Mouse (Mus musculus) kidney, postnatal 0 days (tissue): Measurements from ENCODE around the gene Ptgs2. TPM values are rescaled to one million over a fixed set of nuclear protein-coding genes. Genes with fewer than 3 reads are reported as not detected.

Experiments
- ATAC-seq: fragments of 200-750 bp; cut with Nextera tagmentation; replicated peaks from 2 replicates; pipeline ENCODE4 v1.8.0; 2017; ENCODE audit warnings: low read depth, moderate number of reproducible peaks, moderate TSS enrichment, moderate library complexity; ENCODE audit not compliant: low FRiP score
- DNase-seq: peaks from one replicate; pipeline ENCODE4 v3.0.0-alpha.2; 2016; ENCODE audit warnings: low spot score
- H3K27ac ChIP-seq: fragments of 300-500 bp; sonication (generic); 2 replicates; pipeline ENCODE4 v1.5.1; 2014; ENCODE audit warnings: mild to moderate bottlenecking
- H3K27me3 ChIP-seq: fragments of 300-500 bp; sonication (generic); 2 replicates; pipeline ENCODE4 v1.6.1; 2014; ENCODE audit warnings: low read length, mixed read lengths; ENCODE audit not compliant: insufficient read depth
- H3K36me3 ChIP-seq: fragments of 300-500 bp; sonication (generic); 2 replicates; pipeline ENCODE4 v1.6.1; 2014; ENCODE audit warnings: low read length, mixed read lengths; ENCODE audit not compliant: insufficient read depth
- H3K4me1 ChIP-seq: fragments of 300-500 bp; sonication (generic); replicated peaks from 2 replicates; pipeline ENCODE4 v1.6.1; 2014; ENCODE audit warnings: antibody characterized with exemption, low read length, mixed read lengths; ENCODE audit not compliant: insufficient read depth
- H3K4me2 ChIP-seq: fragments of 300-500 bp; sonication (generic); 2 replicates; pipeline ENCODE4 v1.6.1; 2014; ENCODE audit warnings: mild to moderate bottlenecking, low read length, moderate library complexity, mixed read lengths
- H3K4me3 ChIP-seq: fragments of 300-500 bp; sonication (generic); replicated peaks from 2 replicates; pipeline ENCODE4 v1.5.1; 2014; ENCODE audit warnings: low read depth, low read length
- H3K9ac ChIP-seq: fragments of 300-500 bp; sonication (generic); 2 replicates; pipeline ENCODE4 v1.6.1; 2014; ENCODE audit warnings: low read depth, low read length
- H3K9me3 ChIP-seq: fragments of 300-500 bp; sonication (generic); replicated peaks from 2 replicates; pipeline ENCODE4 v1.6.1; 2016; ENCODE audit warnings: low read length, inconsistent platforms, mixed read lengths
- CTCF ChIP-seq: IDR thresholded peaks from 2 replicates; pipeline ENCODE4 v1.5.1; 2016; ENCODE audit warnings: antibody characterized with exemption, low read depth, mild to moderate bottlenecking, moderate library complexity
- WGBS: fragments of 180-500 bp; shearing (Covaris S2); extraction: QIAGEN DNeasy Blood & Tissue Kit; methylation state at CpG from one replicate; pipeline ENCODE4 v1.1.7; 2014; 5-methylcytosine and 5-hydroxymethylcytosine counted together
- polyA plus RNA-seq: library from polyadenylated mRNA; unstranded; fragments of >200 nt; fragmentation: Nextera tagmentation; extraction: Ambion mirVana; gene quantifications from 2 replicates; pipeline ENCODE4 v1.2.1, GENCODE M21; 2015

Gene Ptgs2
- polyA plus RNA-seq = 1.5 and 1.8 TPM in 2 replicates

DNA sequence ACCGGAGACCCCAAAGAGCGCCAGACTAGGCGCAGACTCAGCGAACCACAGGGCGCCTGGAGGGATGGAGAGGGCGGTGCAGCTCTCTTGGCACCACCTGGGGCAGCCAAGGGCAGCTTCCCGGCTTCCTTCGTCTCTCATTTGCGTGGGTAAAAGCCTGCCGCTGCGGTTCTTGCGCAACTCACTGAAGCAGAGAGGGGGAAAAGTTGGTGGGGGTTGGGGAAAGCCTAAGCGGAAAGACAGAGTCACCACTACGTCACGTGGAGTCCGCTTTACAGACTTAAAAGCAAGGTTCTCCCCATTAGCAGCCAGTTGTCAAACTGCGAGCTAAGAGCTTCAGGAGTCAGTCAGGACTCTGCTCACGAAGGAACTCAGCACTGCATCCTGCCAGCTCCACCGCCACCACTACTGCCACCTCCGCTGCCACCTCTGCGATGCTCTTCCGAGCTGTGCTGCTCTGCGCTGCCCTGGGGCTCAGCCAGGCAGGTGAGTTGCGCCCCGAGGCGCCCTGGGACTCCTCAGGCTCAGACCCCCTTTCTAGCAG lies at the start of gene Ptgs2:
Gene Ptgs2, plus strand, starts transcription at position 242 of the 544 bp plus-strand sequence.
- WGBS = 1% methylated on average over 26 of the region's 26 CpGs
- peak within 1 kb of the TSS; percentile 44 for H3K9ac ChIP-seq
- ATAC-seq = peak; percentile 92

DNA sequence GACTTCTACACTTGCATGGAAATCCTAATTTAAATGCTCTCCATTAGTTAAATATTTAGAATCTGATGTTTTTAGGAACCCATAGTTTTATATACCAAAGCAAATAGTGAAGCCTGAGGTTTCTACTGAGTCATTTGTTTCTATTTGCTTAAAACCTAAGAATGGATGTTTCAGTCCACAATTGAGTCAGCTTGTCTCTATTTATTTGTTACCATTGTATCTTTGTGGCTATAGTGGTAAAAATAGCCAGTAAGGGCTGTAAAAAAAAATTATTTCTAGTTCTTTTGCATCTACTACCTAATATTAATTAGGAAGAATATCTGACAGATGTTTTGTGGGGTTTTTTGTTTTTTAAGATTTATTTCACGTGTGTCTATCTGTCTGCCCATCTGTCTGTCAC lies 49.6 kb upstream of the Ptgs2 start:
- H3K9me3 ChIP-seq = no peaks in the 10 kb centered on the region
- no peaks in the 10 kb centered on the region for H3K27me3 ChIP-seq
- WGBS = 71% methylated on average over 1 of the region's 1 CpGs
- TF ChIP-seq CTCF = no peak
- H3K4me3 ChIP-seq = no peak overlapping the region
- no peak overlapping the region for H3K9ac ChIP-seq
- H3K36me3 ChIP-seq = no peaks in the 10 kb centered on the region
- no peak overlapping the region for H3K27ac ChIP-seq
- H3K4me2 ChIP-seq = no peak overlapping the region
- DNase-seq (no peak), ATAC-seq (no peak)
- no peaks in the 10 kb centered on the region for H3K4me1 ChIP-seq

More for the DNA sequence above, at the start of gene Ptgs2:
- DNase-seq = peak; percentile 72
- TF ChIP-seq CTCF = peak; percentile 37
- Histone ChIP-seq H3K36me3 (no peaks in the 10 kb centered on the region), H3K4me1 (peaks cover 4% of the 10 kb centered on the region; the same call in 1 of the 2 replicates), H3K27ac (no peak within 1 kb of the TSS), H3K27me3 (no peaks in the 10 kb centered on the region), H3K4me3 (peak within 1 kb of the TSS; percentile 41), H3K9me3 (no peaks in the 10 kb centered on the region), H3K4me2 (peak within 1 kb of the TSS; percentile 79)

DNA sequence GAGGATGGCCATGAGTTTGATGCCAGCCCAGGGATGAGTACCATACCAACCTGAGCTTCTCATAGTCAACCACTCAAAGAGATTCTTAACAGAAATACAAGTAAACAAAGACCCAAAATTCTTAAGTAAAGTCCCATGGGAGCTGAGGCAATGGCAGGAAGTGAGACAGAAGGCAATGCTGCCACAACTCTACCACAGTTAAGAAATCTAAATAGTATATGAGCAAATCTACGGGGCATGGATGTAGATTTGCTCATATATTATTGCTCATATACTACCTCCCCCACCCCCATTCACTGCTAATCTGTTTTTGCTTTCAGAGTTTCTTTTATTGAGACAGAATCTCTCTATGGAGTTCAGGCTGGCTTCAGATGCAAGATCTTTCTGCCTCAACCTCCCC lies 34.1 kb upstream of the Ptgs2 start:
- Histone ChIP-seq H3K9me3 (no peaks in the 10 kb centered on the region), H3K36me3 (no peaks in the 10 kb centered on the region), H3K27me3 (no peaks in the 10 kb centered on the region), H3K4me2 (no peak overlapping the region), H3K9ac (no peak overlapping the region), H3K4me3 (no peak overlapping the region), H3K4me1 (no peaks in the 10 kb centered on the region), H3K27ac (no peak overlapping the region)
- ATAC-seq (no peak), DNase-seq (no peak)
- no peak for TF ChIP-seq CTCF
- 77% methylated on average over 1 of the region's 1 CpGs for WGBS

DNA sequence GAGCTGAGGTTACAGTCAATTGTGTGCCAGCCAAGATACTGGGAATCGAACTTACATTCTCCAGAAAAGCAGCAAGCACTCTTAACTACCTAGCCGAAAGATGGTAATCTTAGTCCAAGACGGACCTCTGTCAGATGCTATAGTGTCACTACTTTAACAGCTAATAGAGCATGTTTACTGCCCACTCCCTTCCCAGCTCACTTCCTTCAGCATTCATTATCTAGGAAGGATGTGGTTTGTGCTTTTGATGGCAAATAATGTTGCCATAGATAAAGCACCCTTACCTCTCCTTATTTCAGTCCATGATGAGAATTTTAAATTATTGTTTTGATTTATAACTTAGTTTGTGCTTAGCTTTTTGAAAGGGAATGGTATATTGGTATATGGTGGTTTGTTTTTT lies 27.0 kb upstream of the Ptgs2 start:
- DNase-seq (no peak), ATAC-seq (no peak)
- WGBS = 79% methylated on average over 3 of the region's 3 CpGs
- TF ChIP-seq CTCF = no peak
- Histone ChIP-seq H3K9me3 (no peaks in the 10 kb centered on the region), H3K9ac (no peak overlapping the region), H3K27me3 (no peaks in the 10 kb centered on the region), H3K36me3 (no peaks in the 10 kb centered on the region), H3K4me3 (no peak overlapping the region), H3K4me2 (no peak overlapping the region), H3K27ac (no peak overlapping the region), H3K4me1 (no peaks in the 10 kb centered on the region)

DNA sequence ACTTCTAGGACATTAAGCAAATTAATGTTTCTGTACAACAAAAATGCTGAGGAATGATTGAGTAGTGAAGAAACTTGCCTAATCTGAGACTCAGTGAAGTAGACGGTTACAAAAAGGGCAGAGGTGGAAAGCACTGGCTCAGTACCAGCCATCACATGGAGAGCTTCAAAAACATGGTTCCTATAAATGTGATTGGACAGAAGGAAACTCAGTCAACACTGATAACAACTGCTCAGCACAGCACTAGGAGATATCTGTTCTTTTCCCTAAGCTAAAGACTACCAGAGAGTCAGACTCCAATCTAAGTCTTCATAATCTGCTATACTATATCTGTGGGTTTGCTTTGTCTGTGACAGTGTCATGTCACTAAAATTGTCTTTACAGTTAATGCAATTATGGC lies 25.2 kb upstream of the Ptgs2 start:
- H3K4me2 ChIP-seq = no peak overlapping the region
- no peak for TF ChIP-seq CTCF
- WGBS = 44% methylated on average over 1 of the region's 1 CpGs
- DNase-seq = peak; percentile 24
- ATAC-seq = no peak
- no peak overlapping the region for H3K27ac ChIP-seq
- H3K4me3 ChIP-seq = no peak overlapping the region
- no peaks in the 10 kb centered on the region for H3K4me1 ChIP-seq
- no peaks in the 10 kb centered on the region for H3K27me3 ChIP-seq
- H3K36me3 ChIP-seq = no peaks in the 10 kb centered on the region
- H3K9me3 ChIP-seq = no peaks in the 10 kb centered on the region
- H3K9ac ChIP-seq = no peak overlapping the region

DNA sequence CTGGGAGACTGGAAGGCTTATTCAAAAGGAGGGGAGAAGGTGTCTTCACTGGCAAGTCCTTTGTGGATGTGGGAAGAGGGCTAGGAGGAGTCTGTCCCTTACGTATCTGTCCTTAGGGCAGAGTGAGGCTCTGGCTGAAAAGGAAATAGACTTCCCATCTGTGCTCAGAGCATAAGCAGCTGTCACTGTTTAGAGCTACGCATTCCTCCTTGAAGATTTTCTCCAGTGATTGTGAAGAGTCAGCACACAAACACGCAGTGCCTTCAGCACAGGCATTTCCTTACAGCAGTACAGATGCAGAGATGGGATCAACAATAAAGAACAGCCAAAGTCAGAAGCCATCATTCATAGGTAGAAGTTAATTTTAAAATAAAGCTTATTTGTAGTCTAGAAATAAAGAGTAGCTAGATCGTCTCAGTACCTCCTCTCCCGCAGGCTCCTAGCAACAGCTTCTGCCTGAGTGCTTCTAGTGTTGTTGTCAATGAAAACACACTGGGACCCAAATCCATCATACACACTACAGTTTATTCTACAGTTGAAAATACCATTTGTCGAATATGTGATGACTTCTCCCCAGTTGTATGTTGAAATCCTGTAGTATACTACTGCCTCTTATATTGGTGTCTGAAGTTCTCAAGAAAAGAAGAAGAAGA lies 10.7 kb upstream of the Ptgs2 start:
- TF ChIP-seq CTCF = no peak
- H3K9ac ChIP-seq = no peak overlapping the region
- ATAC-seq (no peak; the same call in 1 of the 2 replicates), DNase-seq (peak; percentile 61)
- no peak overlapping the region for H3K4me2 ChIP-seq
- no peaks in the 10 kb centered on the region for H3K36me3 ChIP-seq
- H3K27me3 ChIP-seq = no peaks in the 10 kb centered on the region
- H3K4me1 ChIP-seq = no peaks in the 10 kb centered on the region
- no peaks in the 10 kb centered on the region for H3K9me3 ChIP-seq
- WGBS = 70% methylated on average over 6 of the region's 6 CpGs
- H3K4me3 ChIP-seq = no peak overlapping the region
- no peak overlapping the region for H3K27ac ChIP-seq
